Mouse (Mus musculus) hindbrain, embryonic 12.5 days (tissue): Measurements from ENCODE around the gene Tmsb15b2. TPM values are rescaled to one million over a fixed set of nuclear protein-coding genes. Genes with fewer than 3 reads are reported as not detected.
"Not testable (repeated sequence)": the region's sequence is repeated elsewhere in the genome, so short reads cannot be mapped to it uniquely, and the experiment has no call there.

Source experiments
- ATAC-seq: fragments of 200-750 bp; cut with Nextera tagmentation; 2 replicates; pipeline ENCODE4 v1.8.0; 2017; ENCODE audit warnings: moderate TSS enrichment; ENCODE audit not compliant: low FRiP score
- H3K27ac ChIP-seq: fragments of 300-500 bp; sonication (generic); 2 replicates; pipeline ENCODE4 v1.5.1; 2016; ENCODE audit warnings: mild to moderate bottlenecking
- H3K27me3 ChIP-seq: fragments of 300-500 bp; sonication (generic); 2 replicates; pipeline ENCODE4 v1.6.1; 2016; ENCODE audit warnings: mild to moderate bottlenecking
- H3K36me3 ChIP-seq: fragments of 300-500 bp; sonication (generic); 2 replicates; pipeline ENCODE4 v1.6.1; 2016; ENCODE audit warnings: mild to moderate bottlenecking
- H3K4me1 ChIP-seq: fragments of 300-500 bp; sonication (generic); 2 replicates; pipeline ENCODE4 v1.6.1; 2016
- H3K4me2 ChIP-seq: fragments of 300-500 bp; sonication (generic); replicated peaks from 2 replicates; pipeline ENCODE4 v1.6.1; 2016; ENCODE audit warnings: mild to moderate bottlenecking
- H3K4me3 ChIP-seq: fragments of 300-500 bp; sonication (generic); 2 replicates; pipeline ENCODE4 v1.5.1; 2016; ENCODE audit warnings: mild to moderate bottlenecking
- H3K9ac ChIP-seq: fragments of 300-500 bp; sonication (generic); 2 replicates; pipeline ENCODE4 v1.6.1; 2016; ENCODE audit warnings: mild to moderate bottlenecking, moderate library complexity
- H3K9me3 ChIP-seq: fragments of 300-500 bp; sonication (generic); replicated peaks from 2 replicates; pipeline ENCODE4 v1.6.1; 2016; ENCODE audit warnings: mild to moderate bottlenecking
- WGBS: fragments of 180-500 bp; shearing (Covaris S2); methylation state at CpG from one replicate; pipeline ENCODE4 v1.1.7; 2016; 5-methylcytosine and 5-hydroxymethylcytosine counted together
- polyA plus RNA-seq: library from polyadenylated mRNA; unstranded; fragments of >200 nt; fragmentation: Nextera tagmentation; extraction: Ambion mirVana; gene quantifications from 2 replicates; pipeline ENCODE4 v1.2.1, GENCODE M21; 2016

The Tmsb15b2 gene
- 82.4 and 101 TPM in 2 replicates for polyA plus RNA-seq

- WGBS, result 86% methylated on average over 6 of the region's 6 CpGs
- not testable (repeated sequence) for H3K36me3 ChIP-seq, H3K27me3 ChIP-seq, H3K9me3 ChIP-seq, H3K27ac ChIP-seq, H3K4me1 ChIP-seq, ATAC-seq
- H3K9ac ChIP-seq, result peak within 1 kb of the TSS; percentile 51; the same call in 1 of the 2 replicates
- H3K4me3 ChIP-seq, result peak within 1 kb of the TSS; percentile 41
- H3K4me2 ChIP-seq, result peak within 1 kb of the TSS; percentile 58
Measured at GRCm38 (mm10) chrX:136975397-136975796, at the start of gene Tmsb15b2. Tmsb15b2 (minus strand) TSS chrX:136975497.

DNA sequence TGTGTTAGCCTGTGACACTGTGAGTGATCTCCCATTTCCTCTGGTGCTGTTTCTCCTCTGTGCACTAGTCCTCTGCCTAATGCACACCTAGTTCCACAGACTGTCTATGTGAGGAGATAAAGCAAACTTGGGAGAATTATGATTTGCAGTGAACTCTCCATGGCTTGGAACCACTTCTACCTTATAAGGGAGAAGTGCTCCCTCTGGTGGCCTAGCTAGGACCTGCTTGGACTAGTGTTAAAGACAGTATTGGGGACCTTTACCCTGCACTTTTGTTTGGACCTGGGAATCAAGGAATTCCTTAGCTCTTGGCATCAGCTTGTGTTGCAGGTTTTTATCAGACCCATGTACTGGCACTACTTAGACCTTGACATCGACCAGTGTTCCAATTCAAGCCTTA, 44.0 kb upstream of the Tmsb15b2 start:
- H3K4me3 ChIP-seq, result no peak overlapping the region
- H3K36me3 ChIP-seq, result no peaks in the 10 kb centered on the region
- 30% methylated on average over 1 of the region's 1 CpGs for WGBS
- no peak overlapping the region for H3K4me2 ChIP-seq
- H3K27me3 ChIP-seq, result no peaks in the 10 kb centered on the region
- no peak overlapping the region for H3K27ac ChIP-seq
- H3K4me1 ChIP-seq, result no peaks in the 10 kb centered on the region
- ATAC-seq, result no peak
- no peaks in the 10 kb centered on the region for H3K9me3 ChIP-seq
- H3K9ac ChIP-seq, result no peak overlapping the region

GRCm38 (mm10) chrX:137017668-137018067, 42.4 kb upstream of the Tmsb15b2 start:
- H3K4me3 ChIP-seq, result no peak overlapping the region
- H3K36me3 ChIP-seq, result no peaks in the 10 kb centered on the region
- WGBS, result 72% methylated on average over 1 of the region's 1 CpGs
- ATAC-seq, result no peak
- no peak overlapping the region for H3K4me2 ChIP-seq
- no peaks in the 10 kb centered on the region for H3K27me3 ChIP-seq
- no peaks in the 10 kb centered on the region for H3K4me1 ChIP-seq
- H3K27ac ChIP-seq, result no peak overlapping the region
- no peaks in the 10 kb centered on the region for H3K9me3 ChIP-seq
- H3K9ac ChIP-seq, result no peak overlapping the region

DNA sequence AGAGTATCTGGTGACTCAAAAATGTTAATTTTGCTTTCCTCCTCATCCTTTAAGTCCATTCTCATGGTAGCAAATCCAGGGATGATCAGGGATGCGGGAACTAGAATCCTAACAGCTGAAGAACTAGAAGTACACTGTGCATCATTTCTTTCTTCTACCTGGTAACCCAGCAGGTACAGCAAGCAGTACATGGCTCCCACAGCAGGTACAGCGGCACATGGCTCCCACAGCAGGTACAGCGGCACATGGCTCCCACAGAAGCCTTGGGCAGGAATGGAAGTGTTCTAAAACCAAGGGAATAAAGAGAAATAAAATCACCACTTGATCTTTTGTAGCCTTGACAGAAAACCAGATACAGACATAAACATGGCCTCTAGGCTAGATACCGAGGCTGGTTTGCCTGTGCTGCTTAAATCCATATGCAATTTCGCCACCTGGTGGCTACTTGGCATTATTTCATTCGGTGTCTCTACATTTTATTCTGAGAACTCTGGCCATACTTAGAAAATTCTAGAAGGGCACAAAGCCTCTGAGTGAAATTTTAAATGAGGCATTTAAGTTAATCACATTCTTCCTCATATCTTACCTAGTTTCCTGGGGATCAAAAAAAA, 39.9 kb upstream of the Tmsb15b2 start:
- Histone ChIP-seq H3K4me3 (no peak overlapping the region), H3K36me3 (no peaks in the 10 kb centered on the region), H3K27ac (no peak overlapping the region), H3K9me3 (no peaks in the 10 kb centered on the region), H3K4me1 (no peaks in the 10 kb centered on the region), H3K9ac (no peak overlapping the region), H3K27me3 (no peaks in the 10 kb centered on the region), H3K4me2 (no peak overlapping the region)
- 0 out of 2 replicates have a peak, but pooled peaks have one; percentile 29 for ATAC-seq
- 57% methylated on average over 6 of the region's 6 CpGs for WGBS

DNA sequence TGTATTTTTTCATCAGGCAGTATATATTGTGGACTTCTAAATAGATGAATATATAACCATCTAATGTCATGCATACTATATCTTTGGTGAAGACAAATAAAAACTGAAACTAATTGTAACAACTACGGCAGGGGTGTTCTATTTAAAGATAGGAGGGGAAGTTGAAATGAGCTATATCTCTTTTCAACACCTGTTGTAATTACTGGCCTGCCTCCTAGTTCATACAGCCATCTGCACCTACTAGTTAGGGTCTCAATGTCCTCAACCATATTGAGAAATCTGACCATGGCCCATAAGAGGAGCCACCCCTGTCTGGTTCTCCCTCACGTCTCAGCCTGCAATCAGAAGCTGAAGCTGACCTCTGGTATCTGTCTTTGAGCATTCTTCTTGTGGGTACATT, 21.0 kb upstream of the Tmsb15b2 start:
- Histone ChIP-seq H3K36me3 (no peaks in the 10 kb centered on the region), H3K9me3 (no peaks in the 10 kb centered on the region), H3K27me3 (0 out of 2 replicates have a peak, but pooled peaks cover 5% of the 10 kb centered on the region), H3K4me1 (peaks cover 6% of the 10 kb centered on the region; the same call in 1 of the 2 replicates), H3K4me3 (no peak overlapping the region), H3K4me2 (no peak overlapping the region), H3K9ac (no peak overlapping the region), H3K27ac (no peak overlapping the region)
- no peak for ATAC-seq
- WGBS, result 81% methylated on average over 2 of the region's 2 CpGs

GRCm38 (mm10) chrX:136993641-136994040, 18.3 kb upstream of the Tmsb15b2 start:
- peak; percentile 39; the same call in 1 of the 2 replicates for ATAC-seq
- H3K36me3 ChIP-seq, result no peaks in the 10 kb centered on the region
- peak overlapping the region; percentile 89 for H3K27ac ChIP-seq
- peak overlapping the region; percentile 43 for H3K4me3 ChIP-seq
- H3K27me3 ChIP-seq, result 0 out of 2 replicates have a peak, but pooled peaks cover 5% of the 10 kb centered on the region
- peaks cover 6% of the 10 kb centered on the region; the same call in 1 of the 2 replicates for H3K4me1 ChIP-seq
- 38% methylated on average over 14 of the region's 14 CpGs for WGBS
- no peaks in the 10 kb centered on the region for H3K9me3 ChIP-seq
- H3K4me2 ChIP-seq, result peak overlapping the region; percentile 51
- peak overlapping the region; percentile 59 for H3K9ac ChIP-seq

- Histone ChIP-seq H3K36me3 (no peaks in the 10 kb centered on the region), H3K9me3 (no peaks in the 10 kb centered on the region), H3K27ac (peak within 1 kb of the TSS; percentile 89), H3K4me2 (peak within 1 kb of the TSS; percentile 51), H3K9ac (peak within 1 kb of the TSS; percentile 59), H3K4me1 (peaks cover 6% of the 10 kb centered on the region; the same call in 1 of the 2 replicates), H3K27me3 (0 out of 2 replicates have a peak, but pooled peaks cover 5% of the 10 kb centered on the region), H3K4me3 (peak within 1 kb of the TSS; percentile 43)
- 26% methylated on average over 26 of the region's 26 CpGs for WGBS
- ATAC-seq, result peak; percentile 99
Measured at GRCm38 (mm10) chrX:136992978-136993547, 17.8 kb upstream of the Tmsb15b2 start, which contains the start of gene Zcchc18. Zcchc18 (plus strand) TSS chrX:136993155.

- 27% methylated on average over 19 of the region's 19 CpGs for WGBS
- H3K27me3 ChIP-seq, result 0 out of 2 replicates have a peak, but pooled peaks cover 5% of the 10 kb centered on the region
- no peaks in the 10 kb centered on the region for H3K36me3 ChIP-seq
- peak overlapping the region; percentile 51 for H3K4me2 ChIP-seq
- peak overlapping the region; percentile 43 for H3K4me3 ChIP-seq
- peaks cover 6% of the 10 kb centered on the region; the same call in 1 of the 2 replicates for H3K4me1 ChIP-seq
- H3K9ac ChIP-seq, result peak overlapping the region; percentile 44
- peak overlapping the region; percentile 89 for H3K27ac ChIP-seq
- no peaks in the 10 kb centered on the region for H3K9me3 ChIP-seq
- ATAC-seq, result peak; percentile 71
Measured at GRCm38 (mm10) chrX:136992191-136992965, 17.1 kb upstream of the Tmsb15b2 start.

DNA sequence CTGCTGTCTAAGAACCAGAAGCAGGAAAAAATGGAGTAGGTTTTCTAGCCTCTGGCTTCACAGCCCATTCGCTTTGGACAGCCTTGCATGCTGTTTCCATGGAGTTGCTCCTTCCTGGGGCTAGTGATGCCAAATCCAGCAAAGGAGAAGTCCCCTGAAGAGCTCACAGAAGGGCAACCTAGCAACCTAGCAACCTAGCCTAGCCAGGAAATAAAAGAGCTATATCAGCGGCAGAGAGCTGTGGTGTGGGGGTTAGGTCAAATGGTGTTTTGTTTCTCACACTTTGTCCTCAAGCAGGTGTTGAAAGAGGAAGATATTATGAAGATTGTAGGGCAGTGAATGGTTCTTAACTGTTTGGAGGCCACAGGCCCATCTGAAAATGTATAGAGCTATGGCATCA, 16.0 kb upstream of the Tmsb15b2 start:
- Histone ChIP-seq H3K36me3 (no peaks in the 10 kb centered on the region), H3K4me3 (no peak overlapping the region), H3K4me2 (no peak overlapping the region), H3K9me3 (no peaks in the 10 kb centered on the region), H3K27ac (no peak overlapping the region), H3K4me1 (peaks cover 6% of the 10 kb centered on the region; the same call in 1 of the 2 replicates), H3K27me3 (0 out of 2 replicates have a peak, but pooled peaks cover 5% of the 10 kb centered on the region), H3K9ac (no peak overlapping the region)
- 50% methylated on average over 2 of the region's 2 CpGs for WGBS
- no peak for ATAC-seq

- H3K27ac ChIP-seq, result no peak overlapping the region
- H3K4me3 ChIP-seq, result no peak overlapping the region
- no peaks in the 10 kb centered on the region for H3K4me1 ChIP-seq
- H3K27me3 ChIP-seq, result no peaks in the 10 kb centered on the region
- no peak for ATAC-seq
- no peaks in the 10 kb centered on the region for H3K36me3 ChIP-seq
- no peaks in the 10 kb centered on the region for H3K9me3 ChIP-seq
- H3K9ac ChIP-seq, result no peak overlapping the region
- H3K4me2 ChIP-seq, result no peak overlapping the region
Measured at GRCm38 (mm10) chrX:136986039-136986438, 10.7 kb upstream of the Tmsb15b2 start.

DNA sequence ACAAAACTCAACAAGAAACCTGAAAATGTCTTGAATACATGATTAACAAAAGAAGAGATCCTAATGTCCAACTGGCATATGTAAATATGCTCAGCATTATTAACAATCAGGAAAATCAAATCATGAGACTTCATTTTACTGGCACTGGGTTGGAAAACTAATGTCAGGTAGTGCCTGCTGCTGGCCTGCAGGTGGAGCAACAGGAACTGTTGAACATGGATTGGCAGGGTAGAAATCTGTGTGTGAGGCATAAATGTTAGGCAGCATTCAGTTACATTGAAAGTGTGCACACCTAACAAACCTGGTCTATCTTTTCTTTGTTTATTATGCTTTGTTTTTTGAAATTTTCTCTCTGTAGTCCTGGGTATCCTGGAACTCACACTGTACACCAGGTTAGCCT, 3.3 kb upstream of the Tmsb15b2 start:
- no peak overlapping the region for H3K9ac ChIP-seq
- no peaks in the 10 kb centered on the region for H3K4me1 ChIP-seq
- no peak overlapping the region for H3K4me3 ChIP-seq
- no peaks in the 10 kb centered on the region for H3K9me3 ChIP-seq
- no peak overlapping the region for H3K4me2 ChIP-seq
- H3K27ac ChIP-seq, result no peak overlapping the region
- no peaks in the 10 kb centered on the region for H3K36me3 ChIP-seq
- ATAC-seq, result no peak
- H3K27me3 ChIP-seq, result no peaks in the 10 kb centered on the region

DNA sequence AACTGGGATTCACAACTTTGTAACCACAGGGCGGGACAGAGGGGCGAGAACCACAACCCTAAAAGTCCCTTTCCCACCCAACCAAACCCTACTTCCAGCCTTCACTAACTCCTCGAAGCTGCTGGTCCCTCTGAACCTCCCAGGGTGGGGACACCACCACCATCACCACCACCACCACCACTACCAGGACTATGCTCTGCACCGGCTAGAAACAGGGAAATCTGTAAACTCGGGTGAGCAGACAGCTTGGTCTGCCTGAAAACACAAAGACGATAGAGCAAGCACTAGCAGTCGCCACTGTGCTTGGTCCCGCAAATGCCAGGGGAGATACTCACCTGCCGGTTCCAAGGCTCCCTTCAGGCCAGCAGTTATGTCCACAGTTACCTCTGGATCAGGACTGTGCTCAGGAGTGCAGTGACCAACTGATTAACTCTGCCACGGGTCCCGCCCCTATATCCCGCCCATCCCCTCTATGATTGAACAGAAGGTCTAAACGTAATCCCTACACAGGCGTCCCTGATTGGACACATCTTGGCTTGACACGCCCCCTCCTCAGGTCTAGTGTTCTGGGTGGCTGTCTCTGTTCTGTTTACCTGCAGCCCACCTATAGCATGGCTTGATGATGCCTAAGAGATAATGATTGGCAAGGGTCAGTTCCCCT, 1.3 kb upstream of the Tmsb15b2 start, which contains the start of the genes Tmsb15l and Tmsb15b1:
Gene Tmsb15l, minus strand, starts transcription at position 446 of the 661 bp plus-strand sequence.
Gene Tmsb15b1, minus strand, starts transcription at position 451 of the 661 bp plus-strand sequence.
- ATAC-seq, result peak; percentile 100
- Histone ChIP-seq H3K27me3 (no peaks in the 10 kb centered on the region), H3K4me3 (peak within 1 kb of the TSS; percentile 41), H3K9me3 (no peaks in the 10 kb centered on the region), H3K36me3 (no peaks in the 10 kb centered on the region), H3K4me2 (peak within 1 kb of the TSS; percentile 58), H3K27ac (no peak within 1 kb of the TSS), H3K9ac (peak within 1 kb of the TSS; percentile 51; the same call in 1 of the 2 replicates), H3K4me1 (no peaks in the 10 kb centered on the region)
- 38% methylated on average over 15 of the region's 15 CpGs for WGBS
